Mouse (Mus musculus) small intestine, adult 2 months (tissue): ENCODE measurements around the gene Cuedc1. TPM values are rescaled to one million over a fixed set of nuclear protein-coding genes. Genes with fewer than 3 reads are reported as not detected.

Experiments used
- H3K27ac ChIP-seq: fragments of 200-500 bp; 2 replicates; pipeline ENCODE4 v1.5.1; 2012; ENCODE audit warnings: low read depth, low read length, control low read depth, inconsistent platforms; ENCODE audit not compliant: insufficient read depth
- H3K27me3 ChIP-seq: fragments of 200-500 bp; 2 replicates; pipeline ENCODE4 v1.6.1; 2012; ENCODE audit warnings: mild to moderate bottlenecking, moderate library complexity, low read length, inconsistent platforms; ENCODE audit not compliant: control insufficient read depth, insufficient read depth
- H3K36me3 ChIP-seq: fragments of 200-500 bp; 2 replicates; pipeline ENCODE4 v1.6.1; 2012; ENCODE audit warnings: mild to moderate bottlenecking, low read length, control low read depth, inconsistent platforms; ENCODE audit not compliant: control insufficient read depth, insufficient read depth
- H3K4me1 ChIP-seq: fragments of 200-500 bp; 2 replicates; pipeline ENCODE4 v1.6.1; 2012; ENCODE audit warnings: low read length, inconsistent platforms, mixed read lengths; ENCODE audit not compliant: control insufficient read depth, insufficient read depth, insufficient read length
- H3K4me3 ChIP-seq: fragments of 200-500 bp; 2 replicates; pipeline ENCODE4 v1.5.1; 2012; ENCODE audit warnings: low read depth, mild to moderate bottlenecking, control low read depth, inconsistent platforms, low read length, moderate library complexity
- CTCF ChIP-seq: fragments of 200-500 bp; IDR thresholded peaks from 2 replicates; pipeline ENCODE4 v1.5.1; 2012; ENCODE audit warnings: low read depth, mild to moderate bottlenecking, control low read depth, inconsistent platforms, low read length, moderate library complexity, mixed read lengths; ENCODE audit not compliant: insufficient replicate concordance, insufficient read length; ENCODE audit errors: extremely low read depth
- POLR2A ChIP-seq: fragments of 200-500 bp; IDR thresholded peaks from 2 replicates; pipeline ENCODE4 v1.6.1; 2012; ENCODE audit warnings: low read depth, mild to moderate bottlenecking, control low read depth, inconsistent platforms, low read length, moderate library complexity
- WGBS: fragments of 180-500 bp; shearing (Covaris S2); methylation state at CpG from one replicate; pipeline ENCODE4 v1.1.7; 2018; 5-methylcytosine and 5-hydroxymethylcytosine counted together
- polyA plus RNA-seq: library from polyadenylated mRNA; depleted of rRNA; stranded (reverse); fragments of >200 nt; gene quantifications from 2 replicates; pipeline ENCODE4 v1.2.3, GENCODE M21; 2012

Gene Cuedc1
- polyA plus RNA-seq, 1 experiment: 13.3 TPM

DNA sequence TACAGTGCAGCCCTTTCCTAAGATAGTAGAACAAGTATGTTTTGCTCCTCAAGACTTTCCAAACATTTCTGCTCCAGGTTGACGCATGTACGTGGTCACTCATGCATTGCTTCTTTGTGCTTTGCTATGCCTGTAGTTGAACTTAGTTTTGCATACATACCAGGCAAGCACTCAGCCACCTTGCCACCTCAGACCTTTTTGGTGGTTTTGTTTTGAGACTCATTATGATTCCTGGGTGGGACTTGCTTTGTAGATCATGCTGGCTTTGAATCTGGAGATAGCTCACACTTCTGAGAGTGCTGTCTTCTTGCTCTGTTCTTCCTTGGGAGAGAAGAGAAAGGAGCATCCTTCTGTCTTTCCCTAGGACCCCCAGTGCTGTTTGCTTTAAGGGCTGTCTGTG is 109.8 kb downstream of the Cuedc1 start:
- H3K27me3 ChIP-seq: no peaks in the 10 kb centered on the region
- TF ChIP-seq CTCF (no peak), POLR2A (no peak)
- WGBS: 96% methylated on average over 2 of the region's 2 CpGs

DNA sequence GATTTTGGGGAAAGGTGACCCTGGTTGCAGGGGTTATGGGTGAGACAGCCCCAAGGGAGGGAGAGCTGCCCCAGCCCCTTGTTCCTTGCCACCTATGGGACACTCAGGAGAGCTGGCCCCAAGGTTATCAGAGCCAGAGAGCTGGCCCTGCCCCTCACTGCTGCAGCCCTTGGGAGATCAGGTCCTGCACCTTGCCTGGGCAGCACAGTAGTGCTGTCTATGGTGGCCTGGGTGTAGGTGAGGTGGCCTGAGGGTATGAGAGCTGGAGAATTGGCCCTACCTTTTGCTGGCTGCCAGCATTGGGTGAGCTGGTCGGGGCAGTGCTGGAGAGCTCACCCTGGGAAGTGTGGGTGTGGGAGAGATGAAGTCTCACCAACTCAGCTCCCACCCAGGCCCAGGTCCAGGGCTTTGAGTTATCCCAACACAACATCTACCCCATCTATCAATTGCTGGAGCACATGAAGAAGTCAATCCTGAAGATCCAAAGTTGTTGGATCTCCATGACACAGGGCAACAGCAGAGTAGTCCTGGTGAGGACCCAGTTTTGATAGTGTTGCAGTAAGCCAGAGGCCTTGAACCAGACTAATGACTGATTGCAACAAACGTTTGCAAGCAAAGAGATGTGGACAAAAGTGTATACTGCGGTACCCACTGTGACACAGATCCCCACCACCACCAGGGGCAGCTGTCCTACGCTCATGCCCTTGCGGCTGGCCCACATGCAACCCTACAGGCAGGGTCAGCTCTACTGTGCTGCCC is 114.1 kb downstream of the Cuedc1 start:
- Histone ChIP-seq H3K36me3 (peaks cover 30% of the 10 kb centered on the region), H3K27me3 (no peaks in the 10 kb centered on the region), H3K4me3 (no peak overlapping the region), H3K4me1 (no peaks in the 10 kb centered on the region), H3K27ac (no peak overlapping the region)
- WGBS: 74% methylated on average over 5 of the region's 5 CpGs
- TF ChIP-seq POLR2A (no peak), CTCF (no peak)

More for the DNA sequence above, 109.8 kb downstream of the Cuedc1 start:
- H3K36me3 ChIP-seq: peaks cover 30% of the 10 kb centered on the region
- H3K27ac ChIP-seq: no peak overlapping the region
- no peak overlapping the region for H3K4me3 ChIP-seq
- no peaks in the 10 kb centered on the region; the same call in 1 of the 2 replicates for H3K4me1 ChIP-seq

DNA sequence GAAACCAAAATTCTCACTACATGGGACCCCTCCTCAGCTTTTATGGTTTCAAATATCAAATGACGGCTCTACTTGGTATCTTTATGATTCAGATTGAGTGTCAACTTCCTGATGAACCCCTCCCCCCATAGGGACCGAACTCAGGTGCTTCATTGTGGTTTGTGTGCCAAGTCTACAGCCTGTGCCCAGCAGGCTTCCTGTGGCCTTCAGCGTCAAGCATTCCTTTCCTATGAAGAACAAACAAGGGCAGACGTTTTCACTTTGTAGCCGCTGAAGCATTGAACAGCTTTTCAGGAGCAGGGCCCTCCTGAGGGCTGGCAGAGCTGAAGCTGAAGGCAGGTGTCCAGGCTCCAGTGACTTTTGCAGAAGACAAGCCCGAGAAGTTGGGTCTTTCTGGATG is 115.9 kb downstream of the Cuedc1 start:
- no peak for TF ChIP-seq POLR2A
- no peak for TF ChIP-seq CTCF
- Histone ChIP-seq H3K36me3 (peaks cover 21% of the 10 kb centered on the region), H3K4me3 (peak overlapping the region; percentile 18; the same call in 1 of the 2 replicates), H3K27ac (no peak overlapping the region), H3K27me3 (no peaks in the 10 kb centered on the region), H3K4me1 (no peaks in the 10 kb centered on the region)
- WGBS: 14% methylated on average over 6 of the region's 6 CpGs

DNA sequence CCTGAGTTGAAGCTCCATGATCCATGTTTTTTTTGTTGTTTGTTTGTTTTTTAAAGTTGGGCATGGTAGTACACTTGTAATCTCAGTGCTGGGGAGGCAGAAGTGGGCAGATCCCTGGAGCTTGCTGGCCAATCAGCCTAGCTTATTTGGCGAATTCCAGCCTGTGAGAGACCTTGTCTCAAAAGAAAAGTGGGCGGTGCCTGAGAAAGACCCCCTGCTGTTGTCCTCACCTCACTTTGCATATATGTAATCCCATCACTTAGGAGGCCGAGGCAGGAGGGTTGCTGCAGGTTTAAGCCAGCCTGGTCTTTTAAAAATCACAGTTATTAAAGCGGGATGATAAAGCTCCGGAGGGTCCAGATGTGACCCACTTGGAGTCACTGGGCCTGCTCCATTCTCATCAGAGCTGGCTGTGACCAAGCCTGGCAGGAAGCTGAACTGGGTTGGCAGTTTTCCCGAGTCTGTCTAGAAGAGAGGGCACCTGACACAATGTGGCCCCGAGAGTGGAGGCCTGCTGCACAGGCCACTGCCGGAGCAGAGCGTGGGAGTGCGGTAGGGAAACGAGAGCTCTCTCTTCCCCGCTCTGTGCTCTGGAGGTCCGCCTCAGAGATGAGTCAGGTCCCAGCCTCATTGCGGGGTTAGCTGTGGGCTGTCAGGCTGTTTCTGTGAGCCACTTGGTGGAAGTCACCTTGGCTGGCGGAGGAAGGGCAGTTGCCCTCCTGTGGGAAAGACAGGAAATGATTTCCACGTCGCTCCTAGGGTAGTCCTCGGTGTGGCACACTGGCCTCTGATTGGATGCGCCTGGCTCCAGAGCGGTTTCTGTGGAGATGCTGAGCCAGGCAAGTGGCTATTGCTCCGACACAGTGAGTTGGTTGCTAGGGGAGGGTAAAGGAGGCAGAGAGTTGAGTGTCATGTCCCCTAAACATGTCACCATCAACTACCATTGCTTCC is 117.3 kb downstream of the Cuedc1 start:
- Histone ChIP-seq H3K36me3 (peaks cover 14% of the 10 kb centered on the region), H3K27ac (no peak overlapping the region), H3K4me3 (no peak overlapping the region), H3K27me3 (no peaks in the 10 kb centered on the region), H3K4me1 (no peaks in the 10 kb centered on the region)
- WGBS: 75% methylated on average over 21 of the region's 21 CpGs
- TF ChIP-seq CTCF (no peak), POLR2A (no peak)

DNA sequence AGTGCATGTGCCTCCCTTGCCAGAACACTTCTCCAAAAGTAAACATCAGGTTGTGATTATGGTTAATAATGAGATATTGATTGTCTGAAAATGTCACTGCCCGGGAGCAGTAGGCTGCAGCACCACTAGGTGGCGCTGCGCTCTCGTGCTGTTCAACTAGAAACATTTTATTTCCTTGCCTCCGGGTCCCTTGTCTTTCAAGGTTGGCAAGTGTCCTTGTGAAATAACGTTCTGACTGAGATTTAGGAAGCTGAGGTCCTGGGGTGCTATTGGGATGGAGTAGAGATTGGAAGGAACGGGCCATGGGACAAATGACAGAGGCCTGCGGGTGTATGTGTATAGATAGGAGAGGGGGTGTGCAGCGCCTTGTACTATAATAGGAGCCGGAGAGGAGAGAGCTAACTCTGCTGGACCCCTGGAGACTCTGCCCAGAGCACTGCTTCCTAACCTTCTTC is 118.4 kb downstream of the Cuedc1 start:
- Histone ChIP-seq H3K36me3 (peaks cover 4% of the 10 kb centered on the region; the same call in 1 of the 2 replicates), H3K4me1 (no peaks in the 10 kb centered on the region), H3K27me3 (no peaks in the 10 kb centered on the region), H3K27ac (no peak overlapping the region), H3K4me3 (no peak overlapping the region)
- TF ChIP-seq POLR2A: no peak
- peak; percentile 99; the same call in 1 of the 2 replicates for TF ChIP-seq CTCF
- 23% methylated on average over 10 of the region's 10 CpGs for WGBS

DNA sequence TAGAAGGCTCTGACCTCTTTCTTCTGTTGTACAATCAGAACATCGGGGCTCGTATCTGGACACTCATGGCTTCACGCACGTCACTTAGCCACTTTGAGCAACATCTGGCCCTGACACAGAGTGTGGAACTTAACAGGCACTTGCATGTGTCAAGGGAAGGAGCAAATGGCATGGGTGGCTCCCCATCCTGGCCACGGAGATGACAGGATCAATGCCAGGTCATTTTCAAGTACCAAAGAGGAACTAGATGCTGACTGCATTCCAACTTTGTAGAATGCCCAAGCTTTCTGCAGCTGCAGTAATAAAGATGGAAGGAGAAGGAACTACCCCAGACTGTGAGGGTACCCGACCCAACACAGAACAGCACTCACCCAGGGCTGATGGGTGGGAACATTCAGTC is 120.3 kb downstream of the Cuedc1 start:
- H3K27me3 ChIP-seq: no peaks in the 10 kb centered on the region
- 77% methylated on average over 6 of the region's 6 CpGs for WGBS
- no peak overlapping the region for H3K4me3 ChIP-seq
- no peaks in the 10 kb centered on the region for H3K4me1 ChIP-seq
- no peaks in the 10 kb centered on the region for H3K36me3 ChIP-seq
- TF ChIP-seq CTCF: no peak
- no peak for TF ChIP-seq POLR2A
- no peak overlapping the region for H3K27ac ChIP-seq

DNA sequence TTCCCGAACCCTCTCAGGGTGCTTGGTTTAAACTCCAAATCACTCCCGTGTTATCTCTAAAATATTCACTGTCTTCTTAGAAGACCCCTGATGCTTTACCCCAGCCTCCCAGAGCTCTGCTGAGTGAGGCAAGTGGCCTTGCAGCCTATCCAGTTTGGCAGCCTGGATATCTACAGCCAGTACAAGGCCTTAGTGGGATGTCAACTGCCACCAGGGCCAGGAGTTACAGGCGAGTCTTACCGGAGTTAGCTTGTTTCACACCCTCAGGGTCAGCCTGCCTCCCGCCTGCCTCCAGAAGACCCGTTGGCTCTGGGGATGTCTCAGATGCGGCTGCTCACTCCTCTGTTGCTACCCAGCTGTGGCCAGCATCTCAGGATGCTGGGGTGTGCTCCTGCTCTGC is 120.7 kb downstream of the Cuedc1 start:
- Histone ChIP-seq H3K27me3 (no peaks in the 10 kb centered on the region), H3K4me3 (no peak overlapping the region), H3K36me3 (no peaks in the 10 kb centered on the region), H3K27ac (no peak overlapping the region), H3K4me1 (no peaks in the 10 kb centered on the region)
- no peak for TF ChIP-seq CTCF
- TF ChIP-seq POLR2A: no peak
- 68% methylated on average over 7 of the region's 7 CpGs for WGBS
